Mouse (Mus musculus): ENCODE results near the gene Casp9. TPM values are rescaled to one million over a fixed set of nuclear protein-coding genes. Genes with fewer than 3 reads are reported as not detected.

The Casp9 gene
- total and polyA plus RNA-seq, 2 experiments from 2014 or later = 14.7 to 17.7 TPM

- no peaks in the 10 kb centered on the region for H3K4me1 ChIP-seq (ENCODE audit: insufficient read depth)
- peaks cover 49% of the 10 kb centered on the region for H3K36me3 ChIP-seq (ENCODE audit: insufficient read depth)
- H3K27ac ChIP-seq (ENCODE audit: low read depth, low read length) = no peak overlapping the region
- 93% methylated on average over 4 of the region's 4 CpGs for WGBS
- H3K9me3 ChIP-seq (ENCODE audit: low read length) = no peaks in the 10 kb centered on the region
- DNase-seq (no peak), ATAC-seq (no peak)
- H3K27me3 ChIP-seq (ENCODE audit: insufficient read depth, low read length) = no peaks in the 10 kb centered on the region
- no peak overlapping the region for H3K4me3 ChIP-seq (ENCODE audit: low read depth, low read length)
- no peak overlapping the region for H3K9ac ChIP-seq
- no peak for TF ChIP-seq CTCF (IDR thresholded peaks at IDR 0.05; ENCODE audit: low read depth)
- no peak overlapping the region for H3K4me2 ChIP-seq (ENCODE audit: low read depth)
Measured at GRCm38 (mm10) chr4:141804105-141804504, 10.7 kb downstream of the Casp9 start.

DNA sequence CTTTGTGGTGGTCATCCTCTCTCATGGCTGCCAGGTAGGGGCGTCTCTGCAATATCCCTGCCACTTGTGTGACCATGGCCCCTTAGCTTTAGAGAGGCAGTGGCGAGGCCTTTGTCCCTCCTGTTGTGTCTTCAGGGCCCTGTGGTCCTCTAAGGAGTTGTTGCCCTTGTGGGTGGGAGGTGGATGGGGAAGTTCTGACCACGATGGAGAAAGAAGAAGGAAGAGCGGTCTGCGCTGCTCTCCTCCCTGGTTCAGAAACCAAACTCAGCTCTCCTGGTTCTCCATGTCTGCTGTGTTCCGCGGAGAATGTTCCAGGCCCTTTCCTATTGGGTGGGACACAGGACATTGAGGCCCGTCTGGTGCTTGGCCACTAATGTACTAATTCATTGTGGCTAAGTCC lies 12.5 kb downstream of the Casp9 start:
- no peak for TF ChIP-seq CTCF (IDR thresholded peaks at IDR 0.05; ENCODE audit: low read depth)
- Histone ChIP-seq H3K9ac (no peak overlapping the region), H3K27me3 (ENCODE audit: insufficient read depth, low read length) (no peaks in the 10 kb centered on the region), H3K27ac (ENCODE audit: low read depth, low read length) (no peak overlapping the region), H3K4me1 (ENCODE audit: insufficient read depth) (no peaks in the 10 kb centered on the region), H3K4me3 (ENCODE audit: low read depth, low read length) (no peak overlapping the region), H3K36me3 (ENCODE audit: insufficient read depth) (peaks cover 66% of the 10 kb centered on the region), H3K9me3 (ENCODE audit: low read length) (no peaks in the 10 kb centered on the region), H3K4me2 (ENCODE audit: low read depth) (no peak overlapping the region)
- no peak for ATAC-seq
- WGBS = 92% methylated on average over 8 of the region's 8 CpGs
- DNase-seq = no peak

DNA sequence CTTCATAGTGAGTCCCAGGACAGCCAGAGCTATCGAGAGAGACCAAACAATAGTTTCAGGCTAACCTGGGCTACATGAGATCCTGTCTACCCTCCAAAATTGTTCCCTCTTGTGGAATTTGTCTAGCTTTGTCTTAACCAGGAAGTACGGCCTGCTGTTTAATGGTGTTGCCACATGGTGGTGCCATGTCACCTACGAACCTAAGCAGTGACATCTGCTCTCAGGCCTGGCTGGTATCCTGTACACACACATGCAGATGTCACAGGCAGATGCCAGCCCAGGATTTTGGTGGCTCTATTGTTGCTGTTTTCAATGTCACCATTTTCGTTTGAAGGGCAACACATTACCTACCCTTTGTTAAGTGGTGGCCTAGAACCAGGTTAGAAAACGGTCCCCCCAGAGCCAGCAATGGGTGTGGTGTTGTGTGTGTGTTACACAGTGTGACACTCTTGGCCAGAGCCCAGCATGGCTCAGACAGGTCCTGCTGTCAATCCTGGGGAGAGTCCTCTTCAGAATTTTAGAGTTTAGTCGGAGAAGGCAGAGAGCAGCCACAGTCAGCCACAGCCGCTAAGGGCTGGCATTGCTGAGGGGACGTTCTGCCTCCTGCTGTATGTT lies 16.5 kb downstream of the Casp9 start:
- TF ChIP-seq CTCF (IDR thresholded peaks at IDR 0.05; ENCODE audit: low read depth) = peak; percentile 73
- 66% methylated on average over 8 of the region's 8 CpGs for WGBS
- no peaks in the 10 kb centered on the region for H3K27me3 ChIP-seq (ENCODE audit: insufficient read depth, low read length)
- no peak overlapping the region for H3K9ac ChIP-seq
- H3K36me3 ChIP-seq (ENCODE audit: insufficient read depth) = peaks cover 91% of the 10 kb centered on the region
- H3K9me3 ChIP-seq (ENCODE audit: low read length) = no peaks in the 10 kb centered on the region
- DNase-seq (peak; percentile 58), ATAC-seq (peak; percentile 74; the same call in 1 of the 2 replicates)
- H3K4me3 ChIP-seq (ENCODE audit: low read depth, low read length) = no peak overlapping the region
- H3K4me2 ChIP-seq (ENCODE audit: low read depth) = no peak overlapping the region
- no peaks in the 10 kb centered on the region for H3K4me1 ChIP-seq (ENCODE audit: insufficient read depth)
- H3K27ac ChIP-seq (ENCODE audit: low read depth, low read length) = no peak overlapping the region

GRCm38 (mm10) chr4:141810975-141811374 lies 17.6 kb downstream of the Casp9 start:
- WGBS = 95% methylated on average over 2 of the region's 2 CpGs
- Histone ChIP-seq H3K9ac (no peak overlapping the region), H3K4me1 (ENCODE audit: insufficient read depth) (no peaks in the 10 kb centered on the region), H3K36me3 (ENCODE audit: insufficient read depth) (peaks cover 89% of the 10 kb centered on the region), H3K4me2 (ENCODE audit: low read depth) (no peak overlapping the region), H3K27me3 (ENCODE audit: insufficient read depth, low read length) (no peaks in the 10 kb centered on the region), H3K27ac (ENCODE audit: low read depth, low read length) (no peak overlapping the region), H3K4me3 (ENCODE audit: low read depth, low read length) (no peak overlapping the region), H3K9me3 (ENCODE audit: low read length) (no peaks in the 10 kb centered on the region)
- TF ChIP-seq CTCF (IDR thresholded peaks at IDR 0.05; ENCODE audit: low read depth) = 0 out of 2 replicates have a peak, but pooled peaks have one; percentile 6
- ATAC-seq = no peak
- no peak for DNase-seq

DNA sequence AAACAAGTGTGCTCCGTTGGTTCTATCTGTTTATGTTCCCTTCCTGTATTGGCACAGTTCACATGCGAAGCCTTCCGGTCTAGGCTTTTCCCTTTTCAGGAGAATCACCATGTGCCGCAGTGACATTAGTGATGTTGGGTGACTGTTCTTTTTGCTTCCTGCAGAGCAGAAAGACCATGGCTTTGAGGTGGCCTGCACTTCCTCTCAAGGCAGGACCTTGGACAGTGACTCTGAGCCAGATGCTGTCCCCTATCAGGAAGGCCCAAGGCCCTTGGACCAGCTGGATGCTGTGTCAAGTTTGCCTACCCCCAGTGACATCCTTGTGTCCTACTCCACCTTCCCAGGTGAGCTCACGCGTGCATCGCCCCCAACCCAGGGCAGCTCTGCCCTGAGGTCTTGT lies 18.0 kb downstream of the Casp9 start:
- H3K27ac ChIP-seq (ENCODE audit: low read depth, low read length) = no peak overlapping the region
- WGBS = 96% methylated on average over 7 of the region's 7 CpGs
- no peak overlapping the region for H3K4me2 ChIP-seq (ENCODE audit: low read depth)
- DNase-seq (no peak), ATAC-seq (no peak)
- TF ChIP-seq CTCF (IDR thresholded peaks at IDR 0.05; ENCODE audit: low read depth) = no peak
- H3K9me3 ChIP-seq (ENCODE audit: low read length) = no peaks in the 10 kb centered on the region
- H3K9ac ChIP-seq = no peak overlapping the region
- H3K4me1 ChIP-seq (ENCODE audit: insufficient read depth) = no peaks in the 10 kb centered on the region
- H3K4me3 ChIP-seq (ENCODE audit: low read depth, low read length) = no peak overlapping the region
- H3K36me3 ChIP-seq (ENCODE audit: insufficient read depth) = peaks cover 85% of the 10 kb centered on the region
- H3K27me3 ChIP-seq (ENCODE audit: insufficient read depth, low read length) = no peaks in the 10 kb centered on the region

DNA sequence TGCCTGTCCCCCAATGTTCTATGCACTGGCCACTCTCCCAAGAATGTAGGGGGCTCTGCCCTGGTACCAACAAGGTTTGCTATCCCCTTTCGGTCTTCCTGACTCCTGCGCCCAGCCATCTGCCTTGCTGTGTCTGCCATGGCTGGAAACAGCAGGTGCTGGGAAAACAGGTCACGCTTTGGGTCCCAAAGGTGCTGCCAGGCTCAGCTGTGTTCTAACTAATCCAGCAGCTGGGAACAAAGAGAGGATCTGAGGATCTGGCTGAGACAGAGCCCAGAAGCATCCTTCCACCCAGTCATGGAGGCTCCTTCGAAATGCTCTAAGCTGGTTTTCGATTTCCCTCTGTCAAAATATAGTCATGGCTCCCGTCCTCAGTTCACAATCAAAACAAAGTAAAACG lies 22.9 kb downstream of the Casp9 start:
- DNase-seq (no peak), ATAC-seq (no peak)
- no peak for TF ChIP-seq CTCF (IDR thresholded peaks at IDR 0.05; ENCODE audit: low read depth)
- Histone ChIP-seq H3K27me3 (ENCODE audit: insufficient read depth, low read length) (no peaks in the 10 kb centered on the region), H3K27ac (ENCODE audit: low read depth, low read length) (no peak overlapping the region), H3K9me3 (ENCODE audit: low read length) (no peaks in the 10 kb centered on the region), H3K36me3 (ENCODE audit: insufficient read depth) (peaks cover 38% of the 10 kb centered on the region), H3K9ac (no peak overlapping the region), H3K4me3 (ENCODE audit: low read depth, low read length) (no peak overlapping the region), H3K4me1 (ENCODE audit: insufficient read depth) (no peaks in the 10 kb centered on the region), H3K4me2 (ENCODE audit: low read depth) (no peak overlapping the region)
- WGBS = 86% methylated on average over 7 of the region's 7 CpGs

DNA sequence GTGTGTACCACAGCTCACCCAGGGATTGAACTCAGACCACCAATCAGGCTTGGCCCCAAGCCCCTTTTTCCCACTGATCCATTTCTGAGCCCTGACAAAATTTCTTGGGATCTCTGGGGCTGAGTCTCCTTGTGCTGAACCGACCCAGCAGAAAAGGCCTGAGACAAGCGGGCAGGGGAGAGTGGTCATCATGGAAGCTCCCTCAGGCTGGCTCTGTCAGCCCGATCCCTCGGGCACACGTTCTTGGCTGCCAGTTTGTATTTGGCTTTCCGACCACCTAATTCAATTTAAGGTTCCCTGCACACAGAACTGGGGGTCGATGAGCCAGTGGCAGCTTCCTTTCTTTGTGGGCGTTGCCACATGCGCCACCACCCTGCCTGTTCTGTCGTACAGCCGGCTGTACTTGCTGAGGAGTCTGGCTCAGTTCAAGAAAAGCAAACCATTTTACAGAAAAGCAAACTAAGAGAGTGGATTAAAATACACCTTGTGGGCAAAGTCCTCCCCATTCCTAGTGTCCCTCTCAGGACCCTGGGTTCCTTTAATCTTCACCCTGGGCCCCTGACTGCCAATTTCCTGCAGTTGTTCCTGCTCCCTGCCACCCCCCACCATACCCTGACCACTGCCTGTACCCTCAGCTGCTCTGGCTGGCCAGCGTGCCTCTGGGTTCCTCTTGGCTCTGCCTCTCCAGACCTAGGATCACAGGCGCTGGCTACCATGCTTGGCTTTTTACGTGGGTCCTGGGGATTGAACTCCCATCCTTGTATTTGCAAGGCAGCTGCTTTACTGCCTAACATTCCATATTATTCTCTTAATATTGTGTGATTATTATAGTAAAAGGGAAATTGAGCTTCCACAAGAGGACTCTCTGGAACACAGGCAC lies 23.6 kb downstream of the Casp9 start:
- DNase-seq (no peak), ATAC-seq (no peak)
- Histone ChIP-seq H3K27me3 (ENCODE audit: insufficient read depth, low read length) (no peaks in the 10 kb centered on the region), H3K4me1 (ENCODE audit: insufficient read depth) (no peaks in the 10 kb centered on the region), H3K9ac (no peak overlapping the region), H3K36me3 (ENCODE audit: insufficient read depth) (peaks cover 31% of the 10 kb centered on the region), H3K4me3 (ENCODE audit: low read depth, low read length) (no peak overlapping the region), H3K4me2 (ENCODE audit: low read depth) (no peak overlapping the region), H3K9me3 (ENCODE audit: low read length) (no peaks in the 10 kb centered on the region), H3K27ac (ENCODE audit: low read depth, low read length) (no peak overlapping the region)
- TF ChIP-seq CTCF (IDR thresholded peaks at IDR 0.05; ENCODE audit: low read depth) = no peak
- WGBS = 57% methylated on average over 14 of the region's 14 CpGs
